Mouse (Mus musculus): ENCODE results near the gene Rhbdl3.

The Rhbdl3 gene

DNA sequence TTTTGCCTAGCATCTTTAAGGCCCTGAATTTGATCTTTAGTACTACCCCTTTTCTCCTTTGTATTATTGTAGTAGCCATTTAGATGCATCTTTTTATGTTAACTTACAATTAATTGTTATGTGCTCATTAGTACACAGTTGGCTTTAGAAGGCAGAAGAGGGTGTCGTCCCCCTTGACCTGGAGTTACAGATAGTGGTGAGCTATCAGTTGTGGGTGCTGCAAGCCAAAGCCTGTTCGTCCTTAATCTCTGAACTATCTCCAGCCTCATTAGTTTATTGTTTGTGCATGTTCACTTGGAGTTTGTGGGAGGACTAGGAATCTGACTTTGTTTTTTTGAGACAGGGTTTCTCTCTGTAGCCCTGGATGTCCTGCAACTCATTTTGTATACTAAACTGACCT lies 86.1 kb downstream of the Rhbdl3 start:
- DNase-seq, result no peak

DNA sequence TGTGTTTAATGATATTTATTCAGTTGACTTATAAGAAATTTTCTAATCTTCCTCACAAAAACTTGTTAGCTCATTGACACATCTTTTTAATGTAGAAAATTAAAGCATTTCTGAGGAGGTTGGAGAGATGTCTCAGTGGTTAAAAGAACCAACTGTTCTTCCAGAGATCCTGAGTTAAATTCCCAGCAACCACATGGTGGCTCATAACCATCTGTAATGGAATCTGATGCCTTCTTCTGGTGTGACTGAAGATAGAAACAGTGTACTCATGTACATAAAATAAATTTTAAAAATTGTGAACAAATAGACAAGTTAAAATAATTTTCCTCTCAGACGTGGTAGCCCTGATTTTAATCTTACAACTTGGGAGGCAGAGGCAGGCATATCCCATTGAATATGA lies 89.2 kb downstream of the Rhbdl3 start:
- no peak for DNase-seq

DNA sequence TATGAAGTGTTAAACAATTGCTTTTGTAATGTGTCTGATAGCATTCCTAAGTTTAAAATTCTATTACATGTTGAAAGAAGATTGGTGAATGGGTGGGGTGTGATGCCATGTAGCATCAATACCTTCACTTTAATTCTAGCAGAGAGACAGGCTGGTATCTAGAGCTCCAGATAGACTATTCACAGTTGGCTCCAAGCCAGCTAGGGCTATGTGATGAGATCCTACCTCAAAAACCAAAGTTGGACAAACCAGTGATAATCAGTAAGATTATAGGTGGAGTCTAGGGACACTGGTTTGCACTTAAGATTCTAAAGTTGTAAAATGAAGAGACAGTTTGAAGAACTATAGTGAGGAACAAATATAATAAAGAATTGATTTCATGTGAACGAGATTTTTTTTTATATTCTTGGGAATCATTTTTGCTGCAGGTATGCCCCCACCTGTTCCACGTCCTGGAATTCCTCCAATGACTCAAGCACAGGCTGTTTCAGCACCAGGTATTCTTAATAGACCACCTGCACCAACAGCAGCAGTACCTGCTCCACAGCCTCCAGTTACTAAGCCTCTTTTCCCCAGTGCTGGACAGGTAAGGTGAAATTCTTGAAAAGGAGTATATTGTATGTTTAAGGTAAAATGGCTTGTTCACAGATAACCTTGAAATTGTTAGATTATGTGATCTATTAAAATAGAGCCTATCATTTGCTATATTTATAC lies 90.9 kb downstream of the Rhbdl3 start:
- DNase-seq, result no peak

DNA sequence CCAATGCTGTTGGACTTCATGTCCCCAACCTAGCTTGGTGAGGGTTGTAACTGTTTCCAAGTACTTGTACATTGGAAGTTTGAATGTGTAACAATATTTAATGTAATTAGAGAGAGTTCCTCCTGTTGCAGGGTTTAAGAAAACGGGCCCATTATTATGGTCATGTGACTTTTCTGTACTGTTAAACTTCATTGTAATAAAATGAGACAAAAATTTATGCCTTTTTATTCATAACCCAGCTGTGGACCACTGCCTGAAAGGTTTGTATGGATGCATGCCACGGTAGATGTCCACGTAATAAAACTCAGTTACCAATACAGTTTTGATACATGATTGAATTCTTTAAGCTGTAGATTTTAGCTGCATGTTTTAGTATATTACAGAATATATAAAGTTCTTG lies 95.2 kb downstream of the Rhbdl3 start:
- DNase-seq, result no peak

DNA sequence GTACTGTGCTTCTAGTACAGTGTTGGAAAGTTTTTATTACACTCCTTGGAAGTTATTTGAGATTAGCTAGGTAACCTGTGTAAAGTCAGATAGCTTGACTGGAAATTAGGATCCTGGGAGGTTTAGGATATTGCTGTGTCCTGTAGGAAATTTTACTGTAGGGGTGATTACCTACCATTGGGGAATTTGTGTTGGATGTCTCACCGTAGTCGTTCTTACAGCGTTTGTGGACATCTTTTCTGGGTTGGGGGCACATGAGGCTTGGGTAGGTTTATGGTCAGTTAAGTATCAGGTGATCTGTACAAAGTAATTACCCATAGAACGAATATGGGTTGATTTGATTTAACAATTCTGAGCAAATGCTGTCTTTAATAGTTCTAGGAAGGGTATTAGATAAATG lies 95.9 kb downstream of the Rhbdl3 start:
- DNase-seq, result no peak

Data from lung, postnatal 4 days (tissue).